Mouse (Mus musculus) heart, adult 9 months (tissue): Measurements from ENCODE around the gene Hck.

Source experiments
- DNase-seq, 2 experiments: peaks; one replicate each; pipeline ENCODE4 v3.0.0; 2022; ENCODE audit warnings: low spot score in 2 of 2

The Hck gene

GRCm38 (mm10) chr2:153199114-153199513, 90.8 kb downstream of the Hck start:
- DNase-seq = peak in 1 of 2 experiments; percentile 26
